Mouse (Mus musculus) forebrain, postnatal 0 days (tissue): ENCODE measurements at regions not wholly inside any gene's neighbourhood (a gene's known extent, or its start where the extent isn't known, plus 50 kb on each side); places are given as distances from the start of the nearest gene placed in this dataset.

ENCODE experiments used
- ATAC-seq: fragments of 200-750 bp; cut with Nextera tagmentation; 2 replicates; pipeline ENCODE4 v1.8.0; 2017; ENCODE audit warnings: mild to moderate bottlenecking, moderate library complexity
- DNase-seq: peaks from one replicate; pipeline ENCODE4 v3.0.0-alpha.2; 2015
- H3K27ac ChIP-seq: fragments of 300-500 bp; sonication (generic); 2 replicates; pipeline ENCODE4 v1.5.1; 2014; ENCODE audit warnings: low read depth, mild to moderate bottlenecking, antibody characterized with exemption, low read length, moderate library complexity, mixed read lengths
- H3K27me3 ChIP-seq: fragments of 300-500 bp; sonication (generic); 2 replicates; pipeline ENCODE4 v1.6.1; 2014; ENCODE audit warnings: mild to moderate bottlenecking, low read length, mixed read lengths; ENCODE audit not compliant: insufficient read depth
- H3K36me3 ChIP-seq: fragments of 300-500 bp; sonication (generic); 2 replicates; pipeline ENCODE4 v1.6.1; 2014; ENCODE audit warnings: mild to moderate bottlenecking, moderate library complexity; ENCODE audit not compliant: insufficient read depth
- H3K4me1 ChIP-seq: fragments of 300-500 bp; sonication (generic); 2 replicates; pipeline ENCODE4 v1.6.1; 2014; ENCODE audit warnings: antibody characterized with exemption; ENCODE audit not compliant: insufficient read depth
- H3K4me2 ChIP-seq: fragments of 300-500 bp; sonication (generic); 2 replicates; pipeline ENCODE4 v1.6.1; 2014; ENCODE audit warnings: low read depth, mild to moderate bottlenecking, moderate library complexity
- H3K4me3 ChIP-seq: fragments of 300-500 bp; sonication (generic); 2 replicates; pipeline ENCODE4 v1.5.1; 2014; ENCODE audit warnings: low read depth, low read length, mixed read lengths
- H3K9ac ChIP-seq: fragments of 300-500 bp; sonication (generic); 2 replicates; pipeline ENCODE4 v1.6.1; 2014; ENCODE audit warnings: mild to moderate bottlenecking
- H3K9me3 ChIP-seq: fragments of 300-500 bp; sonication (generic); 2 replicates; pipeline ENCODE4 v1.6.1; 2016; ENCODE audit warnings: low read length
- CTCF ChIP-seq: sonication (generic); IDR thresholded peaks from 2 replicates; pipeline ENCODE4 v1.5.1; 2016; ENCODE audit warnings: antibody characterized with exemption, control low read depth, low read depth
- WGBS: fragments of 180-500 bp; shearing (Covaris S2); extraction: QIAGEN DNeasy Blood & Tissue Kit; methylation state at CpG from one replicate; pipeline ENCODE4 v1.1.7; 2014; 5-methylcytosine and 5-hydroxymethylcytosine counted together

GRCm38 (mm10) chr2:48315306-48315705 lies 498.6 kb upstream of the Acvr2a start:
- Histone ChIP-seq H3K27me3 (no peaks in the 10 kb centered on the region), H3K9ac (no peak overlapping the region), H3K4me2 (no peak overlapping the region), H3K9me3 (no peaks in the 10 kb centered on the region), H3K4me1 (0 out of 2 replicates have a peak, but pooled peaks cover 3% of the 10 kb centered on the region), H3K36me3 (no peaks in the 10 kb centered on the region), H3K27ac (no peak overlapping the region), H3K4me3 (no peak overlapping the region)
- ATAC-seq: no peak
- no peak for DNase-seq
- WGBS: 96% methylated on average over 3 of the region's 3 CpGs
- no peak for TF ChIP-seq CTCF

GRCm38 (mm10) chr2:48316180-48316889 lies 497.6 kb upstream of the Acvr2a start:
- Histone ChIP-seq H3K9ac (no peak overlapping the region), H3K4me3 (no peak overlapping the region), H3K27me3 (no peaks in the 10 kb centered on the region), H3K4me2 (no peak overlapping the region), H3K36me3 (no peaks in the 10 kb centered on the region), H3K4me1 (0 out of 2 replicates have a peak, but pooled peaks cover 3% of the 10 kb centered on the region), H3K9me3 (no peaks in the 10 kb centered on the region), H3K27ac (no peak overlapping the region)
- WGBS: 88% methylated on average over 8 of the region's 8 CpGs
- TF ChIP-seq CTCF: no peak
- DNase-seq (no peak), ATAC-seq (no peak)

- no peak for TF ChIP-seq CTCF
- DNase-seq: peak; percentile 9
- no peak overlapping the region for H3K27ac ChIP-seq
- H3K4me1 ChIP-seq: 0 out of 2 replicates have a peak, but pooled peaks cover 3% of the 10 kb centered on the region
- H3K9me3 ChIP-seq: no peaks in the 10 kb centered on the region
- no peak overlapping the region for H3K9ac ChIP-seq
- no peak for ATAC-seq
- no peak overlapping the region for H3K4me3 ChIP-seq
- no peak overlapping the region for H3K4me2 ChIP-seq
- H3K36me3 ChIP-seq: no peaks in the 10 kb centered on the region
- no peaks in the 10 kb centered on the region for H3K27me3 ChIP-seq
- WGBS: 22% methylated on average over 7 of the region's 7 CpGs
These were observed 496.1 kb upstream of the Acvr2a start for GRCm38 (mm10) chr2:48317821-48318220.

- whole genome bisulfite sequencing: 32% methylated on average over 8 of the region's 8 CpGs
- DNase-seq (no peak), ATAC-seq (no peak)
- Histone ChIP-seq H3K27me3 (no peaks in the 10 kb centered on the region), H3K4me2 (no peak overlapping the region), H3K36me3 (no peaks in the 10 kb centered on the region), H3K4me1 (0 out of 2 replicates have a peak, but pooled peaks cover 3% of the 10 kb centered on the region), H3K9ac (no peak overlapping the region), H3K27ac (no peak overlapping the region), H3K9me3 (no peaks in the 10 kb centered on the region), H3K4me3 (no peak overlapping the region)
- TF ChIP-seq CTCF: no peak
These were observed 495.4 kb upstream of the Acvr2a start for GRCm38 (mm10) chr2:48318384-48319030.

- Histone ChIP-seq H3K9me3 (no peaks in the 10 kb centered on the region), H3K27ac (no peak overlapping the region), H3K4me2 (no peak overlapping the region), H3K4me3 (no peak overlapping the region), H3K36me3 (no peaks in the 10 kb centered on the region), H3K27me3 (no peaks in the 10 kb centered on the region), H3K9ac (no peak overlapping the region), H3K4me1 (0 out of 2 replicates have a peak, but pooled peaks cover 3% of the 10 kb centered on the region)
- no peak for ATAC-seq
- no peak for DNase-seq
- WGBS: 89% methylated on average over 4 of the region's 4 CpGs
- TF ChIP-seq CTCF: no peak
These were observed 492.4 kb upstream of the Acvr2a start for GRCm38 (mm10) chr2:48321471-48321870.

GRCm38 (mm10) chr2:48322278-48322677 lies 491.6 kb upstream of the Acvr2a start:
- H3K9me3 ChIP-seq: no peaks in the 10 kb centered on the region
- H3K27me3 ChIP-seq: no peaks in the 10 kb centered on the region
- H3K9ac ChIP-seq: no peak overlapping the region
- DNase-seq: no peak
- peak; percentile 23; the same call in 1 of the 2 replicates for ATAC-seq
- 73% methylated on average over 5 of the region's 5 CpGs for WGBS
- H3K27ac ChIP-seq: no peak overlapping the region
- H3K36me3 ChIP-seq: no peaks in the 10 kb centered on the region
- TF ChIP-seq CTCF: no peak
- H3K4me1 ChIP-seq: 0 out of 2 replicates have a peak, but pooled peaks cover 3% of the 10 kb centered on the region
- no peak overlapping the region for H3K4me2 ChIP-seq
- H3K4me3 ChIP-seq: no peak overlapping the region

GRCm38 (mm10) chr2:48328204-48328603 lies 485.7 kb upstream of the Acvr2a start:
- ATAC-seq (no peak), DNase-seq (no peak)
- Histone ChIP-seq H3K4me2 (no peak overlapping the region), H3K27ac (no peak overlapping the region), H3K9me3 (no peaks in the 10 kb centered on the region), H3K27me3 (no peaks in the 10 kb centered on the region), H3K36me3 (no peaks in the 10 kb centered on the region), H3K9ac (no peak overlapping the region), H3K4me3 (no peak overlapping the region), H3K4me1 (no peaks in the 10 kb centered on the region)
- TF ChIP-seq CTCF: no peak
